Mouse (Mus musculus) heart, embryonic 11.5 days (tissue): Measurements from ENCODE around the gene Nsl1. TPM values are rescaled to one million over a fixed set of nuclear protein-coding genes. Genes with fewer than 3 reads are reported as not detected.

Source experiments
- ATAC-seq: fragments of 200-750 bp; cut with Nextera tagmentation; replicated peaks from 2 replicates; pipeline ENCODE4 v1.8.0; 2017; ENCODE audit warnings: moderate library complexity; ENCODE audit not compliant: insufficient number of reproducible peaks, low FRiP score, low TSS enrichment
- H3K27ac ChIP-seq: fragments of 300-500 bp; sonication (generic); 2 replicates; pipeline ENCODE4 v1.5.1; 2014; ENCODE audit warnings: mild to moderate bottlenecking, low read depth, low read length
- H3K27me3 ChIP-seq: fragments of 300-500 bp; sonication (generic); 2 replicates; pipeline ENCODE4 v1.6.1; 2014; ENCODE audit warnings: mild to moderate bottlenecking, low read length, mixed read lengths; ENCODE audit not compliant: control insufficient read depth, insufficient read depth
- H3K36me3 ChIP-seq: fragments of 300-500 bp; sonication (generic); 2 replicates; pipeline ENCODE4 v1.6.1; 2014; ENCODE audit warnings: mild to moderate bottlenecking, low read length, moderate library complexity, mixed read lengths; ENCODE audit not compliant: control insufficient read depth, insufficient read depth
- H3K4me1 ChIP-seq: fragments of 300-500 bp; sonication (generic); 2 replicates; pipeline ENCODE4 v1.6.1; 2014; ENCODE audit warnings: low read length; ENCODE audit not compliant: control insufficient read depth, insufficient read depth
- H3K4me2 ChIP-seq: fragments of 300-500 bp; sonication (generic); 2 replicates; pipeline ENCODE4 v1.6.1; 2014; ENCODE audit warnings: mild to moderate bottlenecking, moderate library complexity
- H3K4me3 ChIP-seq: fragments of 300-500 bp; sonication (generic); 2 replicates; pipeline ENCODE4 v1.5.1; 2014; ENCODE audit warnings: low read depth, low read length
- H3K9ac ChIP-seq: fragments of 300-500 bp; sonication (generic); 2 replicates; pipeline ENCODE4 v1.6.1; 2014; ENCODE audit warnings: mild to moderate bottlenecking, low read depth, low read length, moderate library complexity
- H3K9me3 ChIP-seq: fragments of 300-500 bp; sonication (generic); replicated peaks from 2 replicates; pipeline ENCODE4 v1.6.1; 2016; ENCODE audit warnings: low read length; ENCODE audit not compliant: control insufficient read depth
- WGBS: fragments of 180-500 bp; shearing (Covaris S2); extraction: QIAGEN DNeasy Blood & Tissue Kit; methylation state at CpG from one replicate; pipeline ENCODE4 v1.1.7; 2014; ENCODE audit not compliant: insufficient replicate concordance; 5-methylcytosine and 5-hydroxymethylcytosine counted together
- polyA plus RNA-seq: library from polyadenylated mRNA; unstranded; fragments of >200 nt; fragmentation: Nextera tagmentation; extraction: Ambion mirVana; gene quantifications from 2 replicates; pipeline ENCODE4 v1.2.1, GENCODE M21; 2014

The Nsl1 gene
- polyA plus RNA-seq, 1 experiment from 2014 or later = 14.0 TPM

DNA sequence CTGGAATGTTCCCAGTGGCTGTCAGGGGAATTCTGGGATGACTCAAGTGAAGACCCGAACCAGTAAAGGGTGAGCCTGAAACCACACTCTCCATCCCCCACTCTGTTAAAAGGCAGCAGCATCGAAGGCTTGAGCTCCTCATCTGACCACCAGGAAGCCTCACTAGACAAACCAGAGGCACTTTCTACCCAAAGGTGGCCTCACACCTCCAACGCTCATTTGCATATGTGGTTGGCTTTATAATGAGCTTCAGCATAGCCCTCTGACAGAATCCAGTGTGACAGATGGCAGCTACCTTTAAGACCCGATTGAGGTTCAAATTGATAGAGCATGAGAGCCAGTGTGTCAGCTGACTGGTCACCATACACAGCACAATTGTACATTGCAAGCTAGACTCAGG is 61.5 kb downstream of the Nsl1 start:
- no peak overlapping the region for H3K4me3 ChIP-seq
- H3K27ac ChIP-seq = no peak overlapping the region
- 60% methylated on average over 4 of the region's 4 CpGs for WGBS
- H3K9ac ChIP-seq = no peak overlapping the region
- no peak for ATAC-seq
- H3K4me1 ChIP-seq = peaks cover 2% of the 10 kb centered on the region; the same call in 1 of the 2 replicates
- H3K4me2 ChIP-seq = no peak overlapping the region
- no peaks in the 10 kb centered on the region for H3K36me3 ChIP-seq
- H3K27me3 ChIP-seq = peaks cover 6% of the 10 kb centered on the region
- H3K9me3 ChIP-seq = no peaks in the 10 kb centered on the region

DNA sequence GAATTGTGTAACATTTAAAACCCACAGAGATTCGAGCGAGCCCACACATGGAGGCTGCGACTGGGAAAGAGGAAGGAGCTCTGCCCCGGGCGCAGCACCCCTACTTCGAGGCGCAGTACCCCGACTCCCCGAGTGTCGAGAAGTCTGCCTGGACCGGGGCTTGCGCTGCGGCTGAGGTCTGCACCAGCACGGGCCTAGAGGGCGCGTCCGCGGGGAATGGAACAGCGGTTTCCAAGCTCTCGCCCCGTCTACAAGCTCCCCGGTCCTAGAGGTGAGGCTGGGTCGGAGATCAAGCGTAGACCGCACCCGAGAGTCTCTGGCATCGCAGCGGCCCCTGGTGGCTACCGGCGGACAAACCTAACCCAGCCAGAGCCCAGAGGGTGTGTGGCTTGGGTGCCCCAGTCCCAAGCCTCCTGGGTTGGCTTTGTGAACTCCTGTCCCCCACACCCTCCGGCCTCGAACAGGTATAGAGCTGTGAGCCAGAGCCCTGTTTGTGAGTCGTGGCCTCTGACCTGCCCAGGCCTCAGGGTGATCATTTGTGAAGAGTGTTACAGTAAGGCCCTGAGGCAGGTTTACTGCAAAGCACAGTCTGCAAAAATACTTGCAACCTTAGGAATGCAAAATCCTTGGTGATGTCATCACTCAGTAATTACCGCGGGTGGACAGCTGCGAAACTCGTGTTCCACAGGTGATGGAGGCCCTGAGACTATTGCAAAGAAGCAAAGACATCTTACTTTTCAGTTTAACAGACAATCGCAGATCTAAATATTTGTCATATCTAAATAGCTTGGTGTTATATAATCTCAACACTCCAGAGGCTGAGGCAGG is 63.2 kb downstream of the Nsl1 start:
- no peaks in the 10 kb centered on the region for H3K36me3 ChIP-seq
- 12% methylated on average over 38 of the region's 38 CpGs for WGBS

DNA sequence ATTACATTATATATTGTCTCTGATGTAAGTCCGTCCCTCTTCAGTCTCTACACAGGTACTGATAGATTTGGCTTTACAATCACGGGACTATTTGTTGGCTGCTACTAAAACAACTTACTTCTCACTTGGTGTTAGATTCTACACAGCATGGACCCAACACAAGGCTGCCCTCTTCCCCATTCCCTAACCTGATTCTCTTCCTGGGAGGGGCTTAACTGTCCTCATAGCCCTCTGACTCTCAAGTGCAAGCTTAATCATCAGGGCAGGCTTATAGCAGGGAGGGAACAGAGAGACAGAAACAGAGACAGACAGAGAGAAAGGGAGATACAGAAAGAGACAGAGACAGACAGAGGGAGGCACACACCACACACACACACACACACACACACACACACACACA is 68.9 kb downstream of the Nsl1 start:
- Histone ChIP-seq H3K4me1 (peaks cover 8% of the 10 kb centered on the region), H3K9ac (no peak overlapping the region), H3K27me3 (no peaks in the 10 kb centered on the region), H3K4me3 (no peak overlapping the region), H3K27ac (no peak overlapping the region), H3K4me2 (no peak overlapping the region), H3K36me3 (no peaks in the 10 kb centered on the region), H3K9me3 (no peaks in the 10 kb centered on the region)
- 86% methylated on average over 2 of the region's 2 CpGs for WGBS
- no peak for ATAC-seq

More for the DNA sequence above, 63.2 kb downstream of the Nsl1 start:
- ATAC-seq = peak; percentile 63
- Histone ChIP-seq H3K9ac (peak overlapping the region; percentile 52; the same call in 1 of the 2 replicates), H3K4me2 (peak overlapping the region; percentile 80), H3K9me3 (no peaks in the 10 kb centered on the region), H3K27ac (no peak overlapping the region), H3K4me3 (peak overlapping the region; percentile 40), H3K4me1 (peaks cover 2% of the 10 kb centered on the region; the same call in 1 of the 2 replicates), H3K27me3 (peaks cover 6% of the 10 kb centered on the region)

DNA sequence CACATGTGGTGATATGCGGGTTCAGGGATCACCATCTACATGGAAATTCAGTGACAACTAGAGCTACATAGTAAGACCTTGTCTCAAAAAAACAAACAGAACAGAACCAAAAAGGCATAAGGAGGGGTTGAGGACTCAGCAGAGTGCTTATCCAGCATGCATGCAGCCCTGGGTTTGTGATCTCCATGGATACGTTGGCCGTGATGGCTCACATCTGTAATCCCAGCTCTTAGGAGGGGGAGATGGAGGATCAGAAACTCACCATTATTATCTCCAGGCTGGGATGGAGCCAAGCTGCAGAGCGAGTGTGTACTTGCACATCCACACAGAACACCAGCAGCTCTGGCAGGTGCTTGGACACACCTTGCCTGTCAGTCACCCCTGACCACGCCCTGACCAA is 69.4 kb downstream of the Nsl1 start:
- no peak overlapping the region for H3K9ac ChIP-seq
- 69% methylated on average over 5 of the region's 5 CpGs for WGBS
- no peak for ATAC-seq
- H3K4me1 ChIP-seq = peaks cover 8% of the 10 kb centered on the region
- no peaks in the 10 kb centered on the region for H3K9me3 ChIP-seq
- H3K27me3 ChIP-seq = no peaks in the 10 kb centered on the region
- H3K36me3 ChIP-seq = no peaks in the 10 kb centered on the region
- no peak overlapping the region for H3K27ac ChIP-seq
- no peak overlapping the region for H3K4me2 ChIP-seq
- H3K4me3 ChIP-seq = no peak overlapping the region

DNA sequence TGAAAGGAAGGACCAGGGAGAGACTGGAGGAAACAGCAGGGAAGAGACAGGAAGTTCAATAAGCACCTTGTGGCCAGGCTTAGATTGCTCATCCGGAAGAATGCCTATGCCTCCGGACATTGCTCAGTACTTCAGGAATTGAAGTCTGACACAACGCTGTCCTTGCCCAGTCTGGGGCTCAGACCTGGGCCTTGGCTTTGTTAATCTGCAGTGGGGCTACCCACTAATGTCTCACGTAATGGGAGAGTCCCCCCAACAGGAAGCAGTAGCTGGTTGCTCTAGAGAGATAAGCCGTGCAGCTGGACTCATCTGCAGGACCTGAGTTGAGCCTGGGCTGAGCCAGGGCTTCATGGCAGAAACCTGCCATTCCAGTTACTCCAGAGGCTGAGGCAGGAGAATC is 70.1 kb downstream of the Nsl1 start:
- Histone ChIP-seq H3K4me2 (no peak overlapping the region), H3K4me1 (peaks cover 8% of the 10 kb centered on the region), H3K27me3 (no peaks in the 10 kb centered on the region), H3K9ac (no peak overlapping the region), H3K4me3 (no peak overlapping the region), H3K27ac (peak overlapping the region; percentile 5; the same call in 1 of the 2 replicates), H3K9me3 (no peaks in the 10 kb centered on the region), H3K36me3 (no peaks in the 10 kb centered on the region)
- 46% methylated on average over 5 of the region's 5 CpGs for WGBS
- ATAC-seq = peak; percentile 50; the same call in 1 of the 2 replicates

DNA sequence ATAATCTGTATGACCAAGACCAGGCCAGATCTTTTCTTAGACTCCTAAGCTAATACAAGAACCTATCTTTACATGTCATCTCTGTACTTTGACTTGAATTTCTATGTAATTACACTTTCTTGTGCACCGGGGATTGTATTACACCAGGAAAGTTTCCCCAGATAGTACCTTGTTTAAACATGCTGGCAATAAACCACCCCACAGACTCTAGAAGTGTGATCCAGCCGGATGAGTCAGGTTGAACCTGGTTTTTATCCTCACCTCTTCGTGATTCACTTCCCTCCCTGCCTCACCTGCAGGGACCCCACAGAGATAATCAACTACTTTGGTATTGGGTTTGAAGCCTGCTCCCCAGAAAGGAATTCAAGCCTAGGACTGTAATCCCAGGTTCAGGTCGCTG is 72.6 kb downstream of the Nsl1 start:
- no peak overlapping the region for H3K9ac ChIP-seq
- no peaks in the 10 kb centered on the region for H3K27me3 ChIP-seq
- no peak for ATAC-seq
- H3K36me3 ChIP-seq = no peaks in the 10 kb centered on the region
- 61% methylated on average over 4 of the region's 4 CpGs for WGBS
- no peak overlapping the region for H3K4me3 ChIP-seq
- H3K4me2 ChIP-seq = no peak overlapping the region
- no peak overlapping the region for H3K27ac ChIP-seq
- no peaks in the 10 kb centered on the region for H3K9me3 ChIP-seq
- H3K4me1 ChIP-seq = peaks cover 8% of the 10 kb centered on the region

Other genes starting within 250 kb of the Nsl1 start
- gene Rps6kc1, start 151.2 kb upstream of the Nsl1 start, polyA plus RNA-seq = 8.9 and 11.3 TPM in 2 replicates
- 32.3 and 34.6 TPM in 2 replicates for gene Angel2, start 137.9 kb upstream of the Nsl1 start, polyA plus RNA-seq
- gene Vash2, start 83.7 kb upstream of the Nsl1 start, polyA plus RNA-seq = 66.2 and 75.8 TPM in 2 replicates
- gene Flvcr1, start 36.9 kb upstream of the Nsl1 start, polyA plus RNA-seq = 5.4 and 5.6 TPM in 2 replicates
- gene Spata45, start 26.4 kb upstream of the Nsl1 start, polyA plus RNA-seq = 0.86 TPM in 1 of 2 replicates, not detected in the other
- gene Tatdn3, start 80 bp upstream of the Nsl1 start, polyA plus RNA-seq = 19.6 and 20.3 TPM in 2 replicates
- 3.9 and 5.1 TPM in 2 replicates for gene Batf3, start 34.8 kb downstream of the Nsl1 start, polyA plus RNA-seq
- not detected in 2 replicates for gene Fam71a, start 101.8 kb downstream of the Nsl1 start, polyA plus RNA-seq
- gene Atf3, start 155.0 kb downstream of the Nsl1 start, polyA plus RNA-seq = 13.7 and 17.4 TPM in 2 replicates